Mouse (Mus musculus): ENCODE results near the gene Ralbp1.
A peak's percentile ranks its signal among the peaks of the same experiment; 100 is the strongest.

GRCm38 (mm10) chr17:65862579-65862978 lies 23.0 kb downstream of the Ralbp1 start:
- TF ChIP-seq CTCF (conservative IDR thresholded peaks at IDR 0.05; ENCODE audit: low read length) (peak; percentile 61), NANOG (IDR thresholded peaks at IDR 0.05; ENCODE audit: borderline replicate concordance, low read length) (no peak), POU5F1 (IDR thresholded peaks at IDR 0.05; ENCODE audit: borderline replicate concordance, low read length) (no peak)
